24 mouse cellular contexts compared by ENCODE assay signal in genomic region chr5:35592824-35593223, GRCm38 (mm10). TPM values are rescaled to one million over a fixed set of nuclear protein-coding genes. Genes with fewer than 3 reads are reported as not detected.
A peak's percentile ranks its signal among the peaks of the same experiment; 100 is the strongest.
DNase-seq lines count a peak whose midpoint lies in the region; ATAC-seq lines count a peak whose summit lies in the region.
"Had no signal": no experiment of that assay in that cellular context is flagged by ENCODE, and none has a peak within 500 bp of the region (broad histone marks: within the 10 kb centered on the region; RNA-seq: fewer than 3 reads in every experiment).

No protein-coding gene starts in this region.

- peak; percentile 36 for DNase-seq in kidney, adult 18-20 months
- no peak for DNase-seq in kidney, postnatal 10 days
- DNase-seq in kidney, postnatal 25 days, result peak; percentile 38 to 71
- DNase-seq in adrenal gland, adult 8-10 months, result peak; percentile 71
- peak; percentile 70 for DNase-seq in adrenal gland, postnatal 25 days
- DNase-seq in lung, postnatal 36 days, result no peak
- DNase-seq in embryo, embryonic 10 days (ENCODE audit: low spot score), result no peak
- DNase-seq: cerebellum, adult 11 months; cerebellum, adult 9-10 months; gastrocnemius, postnatal 10 days; liver; lung, adult 2 months; lung, postnatal 10 days; midbrain, embryonic 14.5 days had no signal

- no peak overlapping the region for H3K4me2 ChIP-seq in kidney, embryonic 16.5 days (replicated peaks; ENCODE audit: low read depth, low read length)
- H3K4me2 ChIP-seq: embryonic facial prominence, embryonic 13.5 days; heart, embryonic 15.5 days; hindbrain, embryonic 12.5 days had no signal

- H3K36me3 ChIP-seq in kidney, embryonic 16.5 days (ENCODE audit: insufficient read depth, low read length), result peaks cover 49% of the 10 kb centered on the region

- H3K4me3 ChIP-seq in kidney, embryonic 16.5 days (ENCODE audit: low read length), result no peak overlapping the region
- H3K4me3 ChIP-seq: embryonic facial prominence, embryonic 13.5 days; forebrain, embryonic 10.5 days; heart, embryonic 10.5 days; heart, embryonic 15.5 days; hindbrain, embryonic 12.5 days had no signal

- no peaks in the 10 kb centered on the region for H3K27me3 ChIP-seq in kidney, embryonic 16.5 days (ENCODE audit: insufficient read depth, low read length)
- H3K27me3 ChIP-seq: embryonic facial prominence, embryonic 13.5 days; heart, embryonic 15.5 days; hindbrain, embryonic 12.5 days had no signal

- ATAC-seq in kidney, embryonic 16.5 days (ENCODE audit: low FRiP score, low TSS enrichment), result no peak
- ATAC-seq: activated CD4-positive, CD25-positive, alpha-beta regulatory T cell, adult 4 months; forebrain, embryonic 16.5 days; hindbrain, postnatal 0 days had no signal

- no peaks in the 10 kb centered on the region for H3K4me1 ChIP-seq in kidney, embryonic 16.5 days (ENCODE audit: insufficient read depth, low read length)
- H3K4me1 ChIP-seq: embryonic facial prominence, embryonic 13.5 days; forebrain, embryonic 10.5 days; heart, embryonic 15.5 days; hindbrain, embryonic 12.5 days had no signal

- no peak overlapping the region for H3K27ac ChIP-seq in kidney, embryonic 16.5 days (ENCODE audit: low read length)
- H3K27ac ChIP-seq: embryonic facial prominence, embryonic 13.5 days; forebrain, embryonic 10.5 days; heart, embryonic 10.5 days; heart, embryonic 15.5 days; hindbrain, embryonic 12.5 days; hindbrain, postnatal 0 days; liver, embryonic 14.5 days had no signal

- WGBS in kidney, embryonic 16.5 days, result 46% methylated on average over 4 of the region's 4 CpGs

- H3K9ac ChIP-seq in kidney, embryonic 16.5 days (replicated peaks; ENCODE audit: low read length), result no peak overlapping the region
- H3K9ac ChIP-seq: embryonic facial prominence, embryonic 13.5 days; heart, embryonic 15.5 days; hindbrain, embryonic 12.5 days; liver, embryonic 14.5 days had no signal

- H3K9me3 ChIP-seq in kidney, embryonic 16.5 days (ENCODE audit: low read length), result peaks cover 7% of the 10 kb centered on the region; the same call in 1 of the 2 replicates
- H3K9me3 ChIP-seq: heart, embryonic 10.5 days; heart, embryonic 15.5 days had no signal

RNA-seq across cellular contexts. Expression of gene Acox3, which starts 10.0 kb away (rescaled TPM):
- 14.4 and 16.6 TPM in 2 replicates for polyA plus RNA-seq in kidney, embryonic 16.5 days (2015; fragmentation: Nextera tagmentation; extraction: Ambion mirVana)
- total RNA-seq in adrenal gland, adult 8-10 months (2022), result 10 to 100 TPM; 56.2 to 98.7 (median 78.5) TPM
- 70.0 and 75.0 TPM in 2 replicates for total RNA-seq in adrenal gland, postnatal 25 days (2021)

RNA-seq across cellular contexts. Expression of gene Trmt44, which starts 18.0 kb away (rescaled TPM):
- polyA plus RNA-seq in kidney, embryonic 16.5 days (2015; fragmentation: Nextera tagmentation; extraction: Ambion mirVana), result 9.4 and 9.5 TPM in 2 replicates
- total RNA-seq in adrenal gland, adult 8-10 months (2022), result 10 to 100 TPM in 1 of 4 experiments, 1 to 10 TPM in 3; 6.1 to 11.2 (median 7.7) TPM
- 7.3 and 9.0 TPM in 2 replicates for total RNA-seq in adrenal gland, postnatal 25 days (2021)

Comparison
In these comparisons a context has a peak if more than half of its experiments do, and no peak if none do; other contexts are left out.
1. DNase-seq: peak in kidney, adult 18-20 months (single experiment), kidney, postnatal 25 days (2 of 2), adrenal gland, adult 8-10 months (single experiment) and adrenal gland, postnatal 25 days (single experiment); none in kidney, postnatal 10 days (single experiment), lung, postnatal 36 days (single experiment) and embryo, embryonic 10 days (single experiment).